Mouse (Mus musculus) stomach, embryonic 15.5 days (tissue): ENCODE results near the gene Resp18. TPM values are rescaled to one million over a fixed set of nuclear protein-coding genes. Genes with fewer than 3 reads are reported as not detected.

Experiments used
- ATAC-seq: fragments of 200-750 bp; cut with Nextera tagmentation; 2 replicates; pipeline ENCODE4 v1.8.0; 2017; ENCODE audit warnings: low read depth, moderate number of reproducible peaks, moderate TSS enrichment; ENCODE audit not compliant: insufficient read depth, low FRiP score
- H3K27ac ChIP-seq: fragments of 300-500 bp; sonication (generic); 2 replicates; pipeline ENCODE4 v1.5.1; 2015; ENCODE audit warnings: mild to moderate bottlenecking, inconsistent platforms
- H3K27me3 ChIP-seq: fragments of 300-500 bp; sonication (generic); replicated peaks from 2 replicates; pipeline ENCODE4 v1.6.1; 2015; ENCODE audit warnings: inconsistent platforms
- H3K36me3 ChIP-seq: fragments of 300-500 bp; sonication (generic); 2 replicates; pipeline ENCODE4 v1.6.1; 2015; ENCODE audit warnings: inconsistent platforms
- H3K4me1 ChIP-seq: fragments of 300-500 bp; sonication (generic); 2 replicates; pipeline ENCODE4 v1.6.1; 2015; ENCODE audit warnings: inconsistent platforms
- H3K4me2 ChIP-seq: fragments of 300-500 bp; sonication (generic); 2 replicates; pipeline ENCODE4 v1.6.1; 2015; ENCODE audit warnings: mild to moderate bottlenecking, inconsistent platforms
- H3K4me3 ChIP-seq: fragments of 300-500 bp; sonication (generic); replicated peaks from 2 replicates; pipeline ENCODE4 v1.5.1; 2015; ENCODE audit warnings: inconsistent platforms
- H3K9ac ChIP-seq: fragments of 300-500 bp; sonication (generic); 2 replicates; pipeline ENCODE4 v1.6.1; 2015; ENCODE audit warnings: inconsistent platforms
- H3K9me3 ChIP-seq: fragments of 300-500 bp; sonication (generic); 2 replicates; pipeline ENCODE4 v1.6.1; 2016; ENCODE audit warnings: inconsistent platforms
- WGBS: fragments of 180-500 bp; shearing (Covaris S2); methylation state at CpG from one replicate; pipeline ENCODE4 v1.1.7; 2015; 5-methylcytosine and 5-hydroxymethylcytosine counted together
- polyA plus RNA-seq: library from polyadenylated mRNA; unstranded; fragments of >200 nt; fragmentation: Nextera tagmentation; extraction: Ambion mirVana; gene quantifications from 2 replicates; pipeline ENCODE4 v1.2.1, GENCODE M21; 2015

Resp18 gene
- polyA plus RNA-seq, 1 experiment from 2014 or later: 9.6 TPM

DNA sequence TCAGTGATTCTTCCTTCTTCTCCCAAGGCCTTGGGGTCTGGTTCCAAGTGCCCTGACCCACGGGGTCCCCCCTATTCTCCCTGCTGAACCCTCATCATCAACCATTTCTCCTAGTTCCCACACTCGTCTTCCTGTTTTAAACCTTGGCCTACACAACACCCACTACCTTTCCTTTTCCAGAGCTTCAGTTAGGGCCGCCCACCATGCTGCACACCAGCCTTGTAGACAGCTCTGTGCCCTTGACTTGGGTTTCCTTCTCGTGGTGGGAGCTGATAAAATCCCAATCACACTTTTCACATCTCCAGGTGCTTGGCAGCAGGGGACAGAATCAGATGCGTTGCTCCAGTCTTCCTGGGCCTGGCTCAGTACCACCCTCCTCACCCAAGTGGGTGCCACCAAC lies 16.1 kb upstream of the Resp18 start:
- no peak for ATAC-seq
- no peaks in the 10 kb centered on the region for H3K4me1 ChIP-seq
- H3K36me3 ChIP-seq: no peaks in the 10 kb centered on the region
- no peak overlapping the region for H3K9ac ChIP-seq
- H3K9me3 ChIP-seq: no peaks in the 10 kb centered on the region
- H3K4me3 ChIP-seq: no peak overlapping the region
- no peaks in the 10 kb centered on the region for H3K27me3 ChIP-seq
- 76% methylated on average over 5 of the region's 5 CpGs for WGBS
- H3K27ac ChIP-seq: no peak overlapping the region
- H3K4me2 ChIP-seq: no peak overlapping the region

DNA sequence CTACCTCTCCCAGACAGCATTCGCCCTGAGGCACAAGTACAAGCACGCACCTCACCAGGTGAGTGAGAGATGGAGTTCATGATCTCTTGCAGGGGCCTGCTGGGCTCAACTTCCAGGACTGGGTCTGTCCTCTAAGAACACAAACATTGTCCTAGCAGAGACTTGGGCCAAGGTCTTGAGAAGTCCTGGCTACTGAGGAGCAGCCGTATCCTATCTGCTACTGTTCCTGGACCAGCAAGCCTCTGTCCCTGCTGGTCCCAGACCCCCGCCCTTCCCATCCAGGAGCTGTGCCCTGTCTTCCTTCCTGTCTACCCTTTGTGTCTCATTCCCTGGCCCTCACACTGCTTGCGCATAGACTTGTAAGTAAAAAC lies 15.1 kb upstream of the Resp18 start:
- H3K9me3 ChIP-seq: no peaks in the 10 kb centered on the region
- no peak overlapping the region for H3K9ac ChIP-seq
- WGBS: 71% methylated on average over 5 of the region's 5 CpGs
- no peak overlapping the region; the same call in 1 of the 2 replicates for H3K27ac ChIP-seq
- no peaks in the 10 kb centered on the region for H3K27me3 ChIP-seq
- H3K4me3 ChIP-seq: no peak overlapping the region
- H3K4me1 ChIP-seq: no peaks in the 10 kb centered on the region
- no peak overlapping the region for H3K4me2 ChIP-seq
- H3K36me3 ChIP-seq: no peaks in the 10 kb centered on the region
- ATAC-seq: no peak

DNA sequence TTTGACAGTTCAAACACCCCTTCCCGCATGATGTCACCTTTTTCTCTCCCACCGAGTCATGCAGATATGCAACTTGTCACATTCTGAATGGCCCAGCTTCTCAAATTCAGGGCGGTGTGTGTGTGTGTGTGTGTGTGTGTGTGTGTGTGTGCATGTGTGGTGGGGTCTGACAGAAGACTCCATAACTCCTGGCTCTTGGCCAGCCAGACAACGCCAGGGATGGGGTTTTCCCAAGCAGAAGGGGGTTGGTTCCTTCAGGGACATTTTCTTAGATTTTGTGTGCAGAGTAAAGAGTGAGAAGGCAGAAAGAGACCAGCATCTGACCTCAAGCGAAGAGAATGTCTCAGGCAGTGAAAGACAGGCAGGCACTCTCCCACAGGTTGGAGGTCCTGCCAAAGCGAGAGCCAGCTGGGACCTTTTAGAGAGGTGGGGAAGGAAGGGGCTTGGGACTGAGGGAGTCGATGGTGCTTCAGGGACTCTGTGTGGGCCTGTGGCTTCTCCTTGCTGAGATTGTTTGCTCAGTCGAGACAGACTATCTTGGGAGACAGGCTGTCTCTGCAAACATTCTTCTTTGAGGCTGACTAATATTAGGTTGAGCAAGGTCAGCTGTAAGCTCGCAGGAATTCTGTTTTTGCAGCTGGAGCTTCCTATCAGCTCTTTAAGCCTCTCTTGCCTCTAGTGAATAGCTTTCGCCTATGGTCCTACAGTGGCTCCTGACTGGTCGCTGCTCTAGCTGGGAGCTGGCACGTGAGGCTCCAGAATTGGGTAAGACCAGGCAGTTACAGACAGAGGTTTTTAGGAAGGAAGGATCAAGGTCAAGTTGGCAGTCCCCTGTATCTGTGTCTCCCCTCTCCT lies 14.5 kb upstream of the Resp18 start:
- H3K9ac ChIP-seq: no peak overlapping the region
- no peak for ATAC-seq
- no peaks in the 10 kb centered on the region for H3K4me1 ChIP-seq
- no peaks in the 10 kb centered on the region for H3K36me3 ChIP-seq
- H3K27me3 ChIP-seq: no peaks in the 10 kb centered on the region
- H3K4me3 ChIP-seq: no peak overlapping the region
- no peaks in the 10 kb centered on the region for H3K9me3 ChIP-seq
- no peak overlapping the region; the same call in none of the 2 replicates for H3K27ac ChIP-seq
- 21% methylated on average over 12 of the region's 12 CpGs for WGBS
- H3K4me2 ChIP-seq: no peak overlapping the region

DNA sequence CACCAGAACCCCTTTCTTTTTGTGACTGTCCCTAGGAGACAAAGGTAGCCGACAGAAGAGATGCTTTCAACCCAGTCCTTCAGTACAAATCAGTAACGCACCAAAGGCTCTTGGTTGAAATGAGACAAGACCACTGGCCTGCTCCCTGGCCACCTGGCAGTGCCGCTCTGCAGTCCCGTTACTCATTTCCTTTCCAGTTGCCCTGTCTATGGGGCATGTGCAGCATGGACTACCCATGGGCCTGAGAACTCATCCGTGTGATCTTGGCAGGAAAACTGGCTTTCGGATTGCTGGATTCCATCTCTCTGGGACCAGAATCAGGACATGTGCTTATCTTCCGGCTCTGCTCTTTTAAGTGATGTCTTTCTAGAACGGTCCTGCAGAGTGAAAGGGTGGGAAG lies 13.1 kb upstream of the Resp18 start:
- H3K27me3 ChIP-seq: no peaks in the 10 kb centered on the region
- 87% methylated on average over 8 of the region's 8 CpGs for WGBS

DNA sequence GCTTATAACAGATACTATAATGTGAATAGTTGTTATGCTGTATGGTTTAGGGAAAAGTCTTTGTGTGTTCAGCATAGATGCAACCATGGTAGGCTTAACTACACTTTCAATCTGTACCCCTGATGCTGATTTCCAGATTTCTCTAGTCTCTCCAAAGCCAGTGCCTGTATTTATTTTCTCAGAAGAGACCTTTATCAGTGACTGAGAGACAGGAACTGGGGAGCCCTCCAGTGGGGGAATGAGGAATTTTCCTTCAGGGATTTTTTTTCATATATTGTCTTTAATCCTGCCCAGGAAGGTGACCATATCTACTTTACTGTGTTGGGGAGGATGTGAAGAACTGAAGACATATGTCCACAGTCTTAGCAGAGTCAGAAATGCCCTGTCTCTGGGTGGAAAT lies 12.4 kb upstream of the Resp18 start:
- H3K9ac ChIP-seq: no peak overlapping the region
- H3K4me1 ChIP-seq: no peaks in the 10 kb centered on the region
- H3K27ac ChIP-seq: no peak overlapping the region
- no peak for ATAC-seq
- no peak overlapping the region for H3K4me2 ChIP-seq
- no peaks in the 10 kb centered on the region for H3K9me3 ChIP-seq
- H3K4me3 ChIP-seq: no peak overlapping the region
- no peaks in the 10 kb centered on the region for H3K27me3 ChIP-seq
- no peaks in the 10 kb centered on the region for H3K36me3 ChIP-seq

More for the DNA sequence above, 13.1 kb upstream of the Resp18 start:
- Histone ChIP-seq H3K4me3 (no peak overlapping the region), H3K4me1 (no peaks in the 10 kb centered on the region), H3K27ac (no peak overlapping the region), H3K9me3 (no peaks in the 10 kb centered on the region), H3K36me3 (no peaks in the 10 kb centered on the region), H3K4me2 (no peak overlapping the region), H3K9ac (no peak overlapping the region)
- no peak for ATAC-seq

DNA sequence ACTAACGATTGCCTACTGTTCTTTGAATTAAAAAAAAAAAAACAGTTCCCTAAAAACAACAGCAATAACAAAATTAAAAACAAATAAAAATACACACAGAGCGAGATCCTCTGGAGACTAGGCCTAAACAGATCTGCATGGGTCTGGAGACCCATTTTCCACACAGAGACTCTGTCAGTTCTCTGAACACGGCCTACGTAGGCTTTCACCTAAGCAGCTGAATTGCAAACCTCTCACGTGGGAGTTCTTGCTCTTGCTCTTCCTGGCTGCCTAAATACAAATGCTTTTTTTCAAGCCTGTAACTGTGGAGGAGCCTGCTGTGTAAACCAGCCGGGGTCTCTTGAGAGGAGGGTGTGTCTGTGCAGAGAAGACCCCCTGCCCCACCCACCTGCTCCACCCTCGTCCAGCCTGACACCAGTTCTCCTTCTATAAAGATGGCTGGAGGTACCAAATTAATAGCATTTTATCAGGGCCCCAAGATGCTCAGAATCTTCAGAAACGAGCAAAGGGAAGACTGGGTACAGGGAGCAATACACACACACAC lies 11.7 kb upstream of the Resp18 start:
- no peaks in the 10 kb centered on the region for H3K27me3 ChIP-seq
- no peak for ATAC-seq
- H3K9me3 ChIP-seq: no peaks in the 10 kb centered on the region
- no peak overlapping the region for H3K4me2 ChIP-seq
- no peaks in the 10 kb centered on the region for H3K36me3 ChIP-seq
- WGBS: 54% methylated on average over 8 of the region's 8 CpGs
- no peak overlapping the region for H3K9ac ChIP-seq
- no peak overlapping the region for H3K27ac ChIP-seq
- H3K4me3 ChIP-seq: no peak overlapping the region
- no peaks in the 10 kb centered on the region for H3K4me1 ChIP-seq

DNA sequence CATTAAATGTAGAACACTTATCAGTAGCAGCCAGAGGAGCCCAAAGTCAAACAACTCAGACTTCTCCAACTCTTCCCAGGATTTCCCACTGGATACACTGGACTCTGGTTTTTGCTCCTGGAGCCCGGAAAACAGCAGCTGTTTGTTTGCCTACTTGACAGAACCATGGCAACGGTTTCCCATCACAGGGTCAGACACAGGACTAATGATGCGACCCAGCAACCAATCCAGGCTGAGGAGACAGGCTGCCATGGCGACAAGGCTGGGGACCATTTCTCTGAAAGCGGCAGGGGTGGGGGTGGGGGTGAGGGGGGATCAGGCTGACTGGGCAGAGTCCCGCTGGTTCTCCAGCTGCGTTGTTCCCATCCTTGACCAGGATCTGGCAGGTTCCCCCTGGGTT lies 11.2 kb upstream of the Resp18 start:
- no peaks in the 10 kb centered on the region for H3K27me3 ChIP-seq
- H3K4me3 ChIP-seq: no peak overlapping the region
- H3K36me3 ChIP-seq: no peaks in the 10 kb centered on the region
- no peak overlapping the region for H3K9ac ChIP-seq
- H3K4me2 ChIP-seq: no peak overlapping the region
- WGBS: 13% methylated on average over 7 of the region's 7 CpGs
- H3K9me3 ChIP-seq: no peaks in the 10 kb centered on the region
- no peaks in the 10 kb centered on the region for H3K4me1 ChIP-seq
- no peak for ATAC-seq
- H3K27ac ChIP-seq: no peak overlapping the region

DNA sequence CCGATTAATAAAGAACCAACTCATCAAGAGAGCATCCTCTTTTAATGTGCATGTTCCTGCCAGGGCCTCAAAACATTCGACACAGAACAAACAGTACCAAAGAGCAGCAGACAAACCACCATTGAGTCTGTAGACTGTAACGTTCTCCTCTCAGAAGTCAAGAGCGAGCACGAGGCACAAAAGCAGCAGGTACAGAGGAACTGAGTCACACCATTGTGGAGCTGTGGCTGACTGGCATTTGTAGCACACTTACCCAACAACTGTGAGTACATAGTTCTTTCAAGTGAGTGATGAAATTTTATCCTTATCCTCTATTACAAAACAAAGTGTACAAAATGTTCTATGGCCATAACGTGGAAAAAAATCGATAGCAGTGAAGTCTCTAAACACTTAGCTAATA lies 6.7 kb upstream of the Resp18 start:
- Histone ChIP-seq H3K9me3 (no peaks in the 10 kb centered on the region), H3K36me3 (no peaks in the 10 kb centered on the region), H3K27ac (no peak overlapping the region), H3K27me3 (no peaks in the 10 kb centered on the region), H3K9ac (no peak overlapping the region), H3K4me3 (no peak overlapping the region), H3K4me2 (no peak overlapping the region), H3K4me1 (no peaks in the 10 kb centered on the region)
- 85% methylated on average over 7 of the region's 7 CpGs for WGBS
- ATAC-seq: no peak

DNA sequence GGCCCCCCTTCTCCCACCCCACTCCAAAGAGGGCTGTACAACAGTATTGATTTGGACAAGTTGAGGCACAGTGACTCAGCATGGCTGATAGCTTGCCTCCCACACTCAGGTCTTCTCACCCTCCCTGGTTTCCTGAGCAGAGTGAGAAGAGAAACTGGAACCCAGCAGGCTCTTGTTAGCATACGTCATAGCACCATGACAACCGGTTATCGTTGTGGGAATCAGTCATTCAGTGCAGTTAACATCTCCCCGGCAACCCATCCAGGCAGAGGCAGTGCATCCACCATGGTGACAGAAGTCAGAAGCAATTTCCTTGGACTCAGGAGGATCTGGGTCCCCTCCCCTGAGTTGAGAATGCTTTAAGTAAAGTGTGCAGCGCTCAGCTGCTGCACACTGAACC lies 4.8 kb upstream of the Resp18 start:
- ATAC-seq: no peak
- Histone ChIP-seq H3K9me3 (no peaks in the 10 kb centered on the region), H3K27me3 (peaks cover 8% of the 10 kb centered on the region; the same call in 1 of the 2 replicates), H3K27ac (no peak overlapping the region; the same call in 1 of the 2 replicates), H3K9ac (no peak overlapping the region), H3K4me1 (no peaks in the 10 kb centered on the region), H3K4me2 (no peak overlapping the region), H3K36me3 (no peaks in the 10 kb centered on the region), H3K4me3 (no peak overlapping the region)
- 71% methylated on average over 5 of the region's 5 CpGs for WGBS

DNA sequence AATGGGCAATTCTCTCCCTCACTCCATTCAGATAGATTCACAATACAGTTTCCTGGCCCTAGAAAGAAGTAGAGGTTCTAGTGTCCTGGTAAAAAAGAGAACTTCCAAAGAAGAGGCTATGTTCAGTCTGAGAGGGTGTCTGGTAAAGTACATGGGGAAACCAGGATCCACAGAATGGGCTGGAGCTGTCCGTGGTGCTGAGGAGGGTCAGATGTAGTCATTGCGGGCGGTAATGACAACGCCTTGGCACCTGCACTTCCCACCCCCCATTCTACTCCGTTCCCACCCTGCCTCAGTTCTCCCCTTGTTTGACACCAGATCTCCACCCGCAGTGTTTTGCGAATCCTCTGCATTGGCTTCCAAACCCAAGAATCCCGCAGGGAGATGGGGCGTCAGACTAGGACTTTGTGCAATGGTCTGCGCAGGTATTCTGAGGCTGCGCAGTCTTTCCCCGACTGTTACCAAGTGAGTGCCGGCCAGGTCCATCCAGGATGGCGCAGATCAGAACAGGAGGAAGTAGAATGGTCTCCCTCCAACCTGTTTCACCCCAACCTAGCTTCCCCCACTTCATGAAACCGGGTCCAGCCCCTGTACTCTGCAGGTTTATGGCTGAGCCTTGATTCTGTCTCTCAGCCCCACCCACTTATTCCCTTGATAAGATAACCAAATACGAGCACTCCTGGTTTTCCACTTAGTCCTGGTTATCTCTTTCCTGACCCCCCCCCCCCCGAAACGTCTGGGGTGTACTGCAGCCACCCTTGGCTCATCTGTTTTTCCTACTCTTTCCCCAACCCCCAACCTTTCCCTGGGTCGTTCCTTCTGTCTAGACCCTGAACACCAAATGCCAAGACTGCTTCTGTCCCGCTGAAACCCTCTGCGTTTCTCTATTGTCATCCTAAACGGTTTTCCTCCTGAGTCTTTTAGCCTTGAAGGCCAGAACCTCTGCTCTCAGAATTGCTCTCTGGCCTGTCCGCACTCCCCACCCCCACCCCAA lies 723 bp downstream of the Resp18 start:
- ATAC-seq: no peak
- Histone ChIP-seq H3K9ac (no peak overlapping the region), H3K27ac (no peak overlapping the region), H3K36me3 (no peaks in the 10 kb centered on the region), H3K4me1 (no peaks in the 10 kb centered on the region), H3K27me3 (peaks cover 17% of the 10 kb centered on the region), H3K4me2 (no peak overlapping the region), H3K4me3 (no peak overlapping the region), H3K9me3 (no peaks in the 10 kb centered on the region)
- WGBS: 5% methylated on average over 23 of the region's 23 CpGs

DNA sequence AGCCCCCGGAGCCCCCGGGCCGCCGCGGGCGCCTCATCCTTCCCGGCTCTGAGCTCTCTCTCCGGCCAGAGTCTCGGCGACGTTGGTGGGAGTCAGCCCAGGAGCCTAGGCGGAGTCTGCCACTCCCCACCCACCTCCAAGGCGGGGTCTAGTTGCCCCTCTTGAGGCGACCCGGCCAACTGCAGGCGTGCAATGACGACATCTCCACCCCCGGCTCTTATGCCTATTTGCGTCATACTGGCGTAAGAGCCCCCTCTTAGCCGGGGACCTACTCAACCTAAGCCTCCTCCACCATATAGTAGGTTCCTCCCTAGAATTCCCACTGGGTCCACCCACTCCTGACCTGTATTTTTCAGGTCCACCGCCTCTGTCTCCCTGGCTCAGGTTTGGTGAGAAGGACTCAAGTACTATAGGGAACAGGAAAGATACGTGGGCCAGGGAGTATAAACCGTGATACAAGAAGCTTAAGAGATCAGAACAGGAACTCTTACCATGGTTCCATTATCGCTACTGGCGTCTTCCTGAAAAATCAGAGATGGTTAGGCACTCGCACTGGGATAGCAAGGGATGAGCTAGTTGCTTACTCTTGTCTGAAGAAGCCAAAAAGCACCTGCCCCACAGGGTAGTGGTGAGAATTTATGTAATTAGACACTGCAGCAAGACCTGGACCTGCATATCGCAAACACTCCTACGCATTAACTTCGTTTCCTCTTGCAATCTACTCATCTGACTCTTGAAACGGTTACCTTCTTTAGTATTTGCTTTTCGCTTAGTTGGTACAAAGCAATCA lies 13.9 kb downstream of the Resp18 start, which contains the start of gene Ptprn:
Gene Ptprn (minus strand): TSS at position 412 of the 790 bp plus-strand sequence.
- Histone ChIP-seq H3K27ac (no peak within 1 kb of the TSS), H3K9ac (no peak within 1 kb of the TSS), H3K4me3 (0 out of 2 replicates have a peak within 1 kb of the TSS, but pooled peaks have one; percentile 9), H3K9me3 (no peaks in the 10 kb centered on the region), H3K36me3 (no peaks in the 10 kb centered on the region), H3K27me3 (peaks cover 40% of the 10 kb centered on the region), H3K4me1 (no peaks in the 10 kb centered on the region), H3K4me2 (0 out of 2 replicates have a peak within 1 kb of the TSS, but pooled peaks have one; percentile 20)
- no peak for ATAC-seq
- 11% methylated on average over 32 of the region's 32 CpGs for WGBS
